Mouse (Mus musculus): ENCODE data around the gene Tsx. TPM values are rescaled to one million over a fixed set of nuclear protein-coding genes. Genes with fewer than 3 reads are reported as not detected.

The Tsx gene
- 0.26 and 0.34 TPM in 2 replicates for polyA plus RNA-seq (2015; fragmentation: Nextera tagmentation; extraction: Ambion mirVana)

- Histone ChIP-seq H3K9ac (no peak within 1 kb of the TSS), H3K4me2 (no peak within 1 kb of the TSS), H3K36me3 (no peaks in the 10 kb centered on the region), H3K4me3 (no peak within 1 kb of the TSS), H3K4me1 (replicated peaks) (no peaks in the 10 kb centered on the region), H3K27ac (replicated peaks) (no peak within 1 kb of the TSS), H3K9me3 (no peaks in the 10 kb centered on the region), H3K27me3 (peaks cover 34% of the 10 kb centered on the region)
- WGBS, result 86% methylated on average over 5 of the region's 5 CpGs
- ATAC-seq (ENCODE audit: low FRiP score, low read depth), result no peak
Measured at GRCm38 (mm10) chrX:103414167-103414566, at the start of gene Tsx. Gene Tsx (plus strand): TSS chrX:103414467.

DNA sequence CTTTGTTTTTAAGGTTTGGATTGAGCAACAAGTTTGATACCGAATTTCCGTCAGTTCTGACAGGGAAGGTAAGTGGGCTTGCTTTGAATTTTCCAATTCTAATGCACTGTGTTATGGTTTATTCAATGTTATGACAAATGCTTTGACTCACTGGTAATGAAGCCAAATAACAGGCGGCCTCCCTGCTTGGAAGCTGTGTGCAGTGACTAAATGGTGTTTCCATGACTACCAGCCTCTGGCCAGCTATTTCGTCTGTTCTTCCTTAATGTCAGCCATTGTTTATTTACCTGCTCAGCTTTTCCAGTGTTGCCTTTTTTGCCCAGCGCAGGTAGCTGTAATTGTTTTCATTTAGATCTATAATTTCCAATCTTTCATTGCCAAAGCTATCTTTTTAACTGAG lies 48.1 kb upstream of the Tsx start:
- WGBS, result 37% methylated on average over 5 of the region's 5 CpGs
- no peaks in the 10 kb centered on the region for H3K36me3 ChIP-seq
- no peak overlapping the region for H3K27ac ChIP-seq (replicated peaks)
- H3K4me2 ChIP-seq, result no peak overlapping the region
- ATAC-seq (ENCODE audit: low FRiP score, low read depth), result peak; percentile 63
- no peaks in the 10 kb centered on the region; the same call in 1 of the 2 replicates for H3K4me1 ChIP-seq (replicated peaks)
- no peak overlapping the region for H3K9ac ChIP-seq
- H3K9me3 ChIP-seq, result no peaks in the 10 kb centered on the region
- H3K4me3 ChIP-seq, result no peak overlapping the region
- peaks cover 22% of the 10 kb centered on the region for H3K27me3 ChIP-seq

- no peaks in the 10 kb centered on the region; the same call in 1 of the 2 replicates for H3K4me1 ChIP-seq (replicated peaks)
- H3K9me3 ChIP-seq, result no peaks in the 10 kb centered on the region
- H3K4me2 ChIP-seq, result no peak overlapping the region
- no peaks in the 10 kb centered on the region for H3K36me3 ChIP-seq
- ATAC-seq (ENCODE audit: low FRiP score, low read depth), result no peak
- H3K4me3 ChIP-seq, result no peak overlapping the region
- H3K27me3 ChIP-seq, result peaks cover 22% of the 10 kb centered on the region
- WGBS, result 46% methylated on average over 3 of the region's 3 CpGs
- no peak overlapping the region for H3K27ac ChIP-seq (replicated peaks)
- H3K9ac ChIP-seq, result no peak overlapping the region
Measured at GRCm38 (mm10) chrX:103368650-103369049, 45.6 kb upstream of the Tsx start.

GRCm38 (mm10) chrX:103371221-103371620 lies 43.0 kb upstream of the Tsx start:
- no peak for ATAC-seq (ENCODE audit: low FRiP score, low read depth)

GRCm38 (mm10) chrX:103371627-103372026 lies 42.6 kb upstream of the Tsx start:
- ATAC-seq (ENCODE audit: low FRiP score, low read depth), result no peak
- no peaks in the 10 kb centered on the region for H3K36me3 ChIP-seq
- H3K9ac ChIP-seq, result no peak overlapping the region
- peaks cover 20% of the 10 kb centered on the region; the same call in 1 of the 2 replicates for H3K27me3 ChIP-seq
- H3K4me2 ChIP-seq, result no peak overlapping the region
- no peaks in the 10 kb centered on the region for H3K9me3 ChIP-seq
- H3K4me3 ChIP-seq, result no peak overlapping the region
- 38% methylated on average over 2 of the region's 2 CpGs for WGBS
- no peak overlapping the region for H3K27ac ChIP-seq (replicated peaks)
- H3K4me1 ChIP-seq (replicated peaks), result no peaks in the 10 kb centered on the region

More at GRCm38 (mm10) chrX:103371221-103371620, 43.0 kb upstream of the Tsx start:
- H3K36me3 ChIP-seq, result no peaks in the 10 kb centered on the region
- peaks cover 21% of the 10 kb centered on the region for H3K27me3 ChIP-seq
- no peak overlapping the region for H3K4me3 ChIP-seq
- H3K27ac ChIP-seq (replicated peaks), result no peak overlapping the region
- H3K9ac ChIP-seq, result no peak overlapping the region
- H3K4me2 ChIP-seq, result no peak overlapping the region
- 64% methylated on average over 2 of the region's 2 CpGs for WGBS
- no peaks in the 10 kb centered on the region for H3K9me3 ChIP-seq
- H3K4me1 ChIP-seq (replicated peaks), result no peaks in the 10 kb centered on the region; the same call in 1 of the 2 replicates

DNA sequence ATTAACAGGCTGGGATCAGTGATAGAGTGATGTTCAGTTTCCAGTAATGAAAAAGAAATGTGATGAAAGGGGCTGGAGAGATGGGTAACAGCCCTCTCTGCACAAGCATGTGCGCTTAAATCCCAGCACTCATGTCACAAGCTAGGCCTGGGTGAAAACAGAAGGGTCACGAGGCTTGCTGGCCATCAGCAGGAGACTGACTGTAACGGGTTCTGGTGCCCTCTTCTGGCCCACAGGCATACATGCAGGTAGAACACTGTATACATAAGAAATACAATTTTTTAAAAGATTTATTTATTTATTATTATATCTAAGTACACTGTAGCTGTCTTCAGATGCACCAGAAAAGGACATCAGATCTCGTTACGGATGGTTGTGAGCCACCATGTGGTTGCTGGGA lies 40.0 kb upstream of the Tsx start:
- no peak overlapping the region for H3K27ac ChIP-seq (replicated peaks)
- ATAC-seq (ENCODE audit: low FRiP score, low read depth), result no peak
- no peaks in the 10 kb centered on the region for H3K36me3 ChIP-seq
- no peaks in the 10 kb centered on the region for H3K4me1 ChIP-seq (replicated peaks)
- H3K4me2 ChIP-seq, result no peak overlapping the region
- 60% methylated on average over 5 of the region's 5 CpGs for WGBS
- no peak overlapping the region for H3K9ac ChIP-seq
- no peak overlapping the region for H3K4me3 ChIP-seq
- peaks cover 11% of the 10 kb centered on the region; the same call in 1 of the 2 replicates for H3K27me3 ChIP-seq
- H3K9me3 ChIP-seq, result no peaks in the 10 kb centered on the region

GRCm38 (mm10) chrX:103384528-103384927 lies 29.7 kb upstream of the Tsx start:
- Histone ChIP-seq H3K4me3 (no peak overlapping the region), H3K36me3 (no peaks in the 10 kb centered on the region), H3K27ac (replicated peaks) (no peak overlapping the region), H3K9ac (no peak overlapping the region), H3K4me2 (no peak overlapping the region), H3K9me3 (no peaks in the 10 kb centered on the region), H3K27me3 (peaks cover 28% of the 10 kb centered on the region), H3K4me1 (replicated peaks) (no peaks in the 10 kb centered on the region)
- 90% methylated on average over 3 of the region's 3 CpGs for WGBS
- ATAC-seq (ENCODE audit: low FRiP score, low read depth), result no peak

DNA sequence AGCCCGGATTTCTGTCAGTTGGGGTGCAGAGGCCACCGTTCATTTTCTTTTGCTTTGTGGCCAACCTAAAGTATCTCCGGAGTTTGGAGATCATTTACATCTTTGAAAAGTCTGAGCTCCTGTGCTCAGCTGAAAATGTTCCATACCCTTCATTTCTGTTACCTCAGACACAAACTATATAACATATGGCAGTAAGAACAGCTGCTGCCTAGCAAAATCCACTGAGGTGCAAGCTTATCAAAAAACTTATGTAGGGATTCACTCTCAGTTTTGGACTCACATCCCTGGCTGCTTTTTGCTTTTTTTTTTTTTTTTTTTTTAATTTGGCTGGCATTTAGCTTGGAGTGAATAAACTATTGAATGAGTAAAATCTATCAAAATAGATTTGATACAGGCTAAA lies 26.1 kb upstream of the Tsx start:
- Histone ChIP-seq H3K4me1 (replicated peaks) (no peaks in the 10 kb centered on the region), H3K4me2 (no peak overlapping the region), H3K4me3 (no peak overlapping the region), H3K36me3 (no peaks in the 10 kb centered on the region), H3K9me3 (no peaks in the 10 kb centered on the region), H3K27ac (replicated peaks) (no peak overlapping the region), H3K9ac (no peak overlapping the region), H3K27me3 (peaks cover 22% of the 10 kb centered on the region)
- ATAC-seq (ENCODE audit: low FRiP score, low read depth), result no peak
- 84% methylated on average over 3 of the region's 3 CpGs for WGBS

DNA sequence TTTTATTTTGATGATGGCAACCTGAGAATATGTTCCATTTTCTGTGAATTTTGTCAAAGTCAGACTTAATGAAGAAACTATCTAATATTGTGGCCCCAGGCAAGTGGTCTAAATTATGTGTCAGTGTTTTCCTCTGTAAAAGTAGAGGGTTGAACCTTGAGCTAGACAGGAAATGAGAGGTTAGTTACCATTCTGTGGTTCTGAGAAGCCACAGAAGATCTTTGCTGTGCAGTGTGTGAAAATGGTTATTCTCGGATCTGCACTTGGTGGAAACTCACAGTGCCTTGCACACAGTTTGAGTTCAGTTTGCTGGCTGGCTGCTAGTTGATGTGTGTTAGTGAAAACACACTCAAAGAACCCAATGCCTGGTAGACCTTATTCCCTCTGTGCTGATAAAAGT lies 20.4 kb upstream of the Tsx start:
- H3K4me1 ChIP-seq (replicated peaks), result no peaks in the 10 kb centered on the region
- ATAC-seq (ENCODE audit: low FRiP score, low read depth), result no peak
- H3K27me3 ChIP-seq, result peaks cover 36% of the 10 kb centered on the region; the same call in 1 of the 2 replicates
- H3K9me3 ChIP-seq, result no peaks in the 10 kb centered on the region
- H3K9ac ChIP-seq, result no peak overlapping the region
- no peak overlapping the region for H3K27ac ChIP-seq (replicated peaks)
- no peak overlapping the region for H3K4me3 ChIP-seq
- 79% methylated on average over 1 of the region's 1 CpGs for WGBS
- no peaks in the 10 kb centered on the region for H3K36me3 ChIP-seq
- no peak overlapping the region for H3K4me2 ChIP-seq

DNA sequence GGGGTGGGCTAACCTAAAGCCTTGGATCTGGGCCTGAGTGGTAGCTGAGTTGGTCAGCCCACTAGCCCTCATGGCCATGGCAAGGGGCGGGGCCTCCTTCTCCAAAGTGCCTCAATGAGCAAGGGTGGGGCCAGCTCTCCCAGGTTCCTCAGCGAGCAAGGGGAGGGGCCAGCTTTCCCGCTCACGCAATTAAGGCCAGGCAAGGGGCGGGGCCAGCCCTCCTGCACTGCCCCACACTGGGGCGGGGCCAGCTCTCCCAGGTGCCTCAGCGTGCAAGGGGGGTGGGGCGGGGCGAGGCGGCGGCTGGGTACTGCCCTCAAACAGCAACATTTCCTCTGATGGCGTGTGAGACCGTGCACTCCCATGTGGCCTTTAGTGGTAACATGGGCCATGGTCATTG lies 9.2 kb upstream of the Tsx start:
- Histone ChIP-seq H3K4me1 (replicated peaks) (no peaks in the 10 kb centered on the region), H3K9me3 (no peaks in the 10 kb centered on the region), H3K36me3 (no peaks in the 10 kb centered on the region), H3K4me3 (no peak overlapping the region), H3K27ac (replicated peaks) (no peak overlapping the region), H3K4me2 (no peak overlapping the region), H3K9ac (no peak overlapping the region), H3K27me3 (peaks cover 33% of the 10 kb centered on the region; the same call in 1 of the 2 replicates)
- WGBS, result 37% methylated on average over 11 of the region's 13 CpGs
- no peak for ATAC-seq (ENCODE audit: low FRiP score, low read depth)

DNA sequence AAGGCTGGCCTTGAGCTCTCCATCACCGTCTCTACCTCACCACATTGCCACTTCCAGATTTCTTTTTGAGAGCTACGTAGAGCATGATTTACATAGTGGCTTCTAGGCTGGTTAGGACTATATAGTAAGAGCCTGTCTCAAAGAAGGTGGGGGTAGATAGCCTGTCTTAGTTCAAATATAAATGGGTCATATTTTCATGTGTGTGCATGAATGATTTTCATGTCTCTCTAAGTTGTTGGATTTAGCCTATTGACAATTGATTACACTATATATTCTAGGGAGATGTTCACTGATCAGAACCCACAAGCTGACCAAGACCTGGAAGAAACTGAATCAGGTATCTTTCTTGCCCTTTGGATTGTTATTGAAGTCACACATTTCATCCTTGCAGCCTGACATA lies 7.4 kb downstream of the Tsx start, which contains the start of gene Gm26992:
Gm26992 (plus strand) TSS at position 301 of the 400 bp plus-strand sequence.
- Histone ChIP-seq H3K27me3 (peaks cover 23% of the 10 kb centered on the region), H3K4me2 (no peak within 1 kb of the TSS), H3K9me3 (no peaks in the 10 kb centered on the region), H3K9ac (no peak within 1 kb of the TSS), H3K27ac (replicated peaks) (no peak within 1 kb of the TSS), H3K4me1 (replicated peaks) (no peaks in the 10 kb centered on the region), H3K4me3 (no peak within 1 kb of the TSS), H3K36me3 (no peaks in the 10 kb centered on the region)
- WGBS, result 94% methylated on average over 2 of the region's 2 CpGs
- ATAC-seq (ENCODE audit: low FRiP score, low read depth), result no peak

DNA sequence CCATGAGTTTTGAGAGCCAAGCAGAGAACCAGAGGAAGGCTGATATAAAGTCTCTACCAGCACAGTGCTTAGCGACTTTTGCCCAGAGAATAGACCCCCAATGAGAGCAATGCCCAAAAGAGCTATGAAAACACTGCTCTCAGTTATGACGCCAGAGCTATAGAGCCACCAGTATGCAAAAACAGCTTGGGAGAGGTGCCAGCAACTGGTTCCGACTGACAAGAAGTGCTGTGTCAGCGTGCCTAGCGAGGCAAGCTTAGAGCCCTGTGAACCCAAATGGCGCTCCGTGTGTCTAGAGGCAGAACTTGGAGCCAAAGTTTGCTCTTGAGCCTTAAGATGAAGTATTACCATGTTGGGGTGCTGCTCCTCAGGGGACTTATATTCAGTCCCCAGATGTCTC lies 13.4 kb downstream of the Tsx start:
- no peak overlapping the region for H3K27ac ChIP-seq (replicated peaks)
- H3K9me3 ChIP-seq, result no peaks in the 10 kb centered on the region
- H3K4me2 ChIP-seq, result no peak overlapping the region
- no peak overlapping the region for H3K9ac ChIP-seq
- ATAC-seq (ENCODE audit: low FRiP score, low read depth), result no peak
- no peaks in the 10 kb centered on the region for H3K4me1 ChIP-seq (replicated peaks)
- no peaks in the 10 kb centered on the region for H3K36me3 ChIP-seq
- H3K27me3 ChIP-seq, result peaks cover 25% of the 10 kb centered on the region; the same call in 1 of the 2 replicates
- H3K4me3 ChIP-seq, result no peak overlapping the region
- 82% methylated on average over 7 of the region's 7 CpGs for WGBS

DNA sequence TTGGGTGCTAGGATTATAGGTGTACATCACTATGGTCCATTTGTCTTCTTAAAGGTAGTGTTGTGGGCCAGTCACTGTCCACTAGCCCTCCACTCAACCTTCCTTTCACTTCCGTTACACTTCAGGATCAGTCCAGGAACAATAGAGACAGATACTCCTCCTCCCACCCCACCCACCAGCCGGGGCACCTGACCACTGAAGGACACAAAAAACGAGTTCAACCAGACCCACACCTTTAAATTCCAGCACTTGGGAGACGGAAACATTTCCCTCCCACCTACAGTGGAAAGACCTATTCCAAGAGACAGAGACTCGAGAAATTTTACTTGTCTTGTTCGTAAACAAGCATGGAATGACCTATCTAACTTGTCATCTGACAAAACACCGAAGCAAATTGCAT lies 18.0 kb downstream of the Tsx start:
- Histone ChIP-seq H3K27ac (replicated peaks) (no peak overlapping the region), H3K36me3 (no peaks in the 10 kb centered on the region), H3K4me3 (no peak overlapping the region), H3K9ac (no peak overlapping the region), H3K9me3 (no peaks in the 10 kb centered on the region), H3K4me1 (replicated peaks) (no peaks in the 10 kb centered on the region), H3K4me2 (no peak overlapping the region), H3K27me3 (peaks cover 22% of the 10 kb centered on the region; the same call in 1 of the 2 replicates)
- 80% methylated on average over 7 of the region's 7 CpGs for WGBS
- ATAC-seq (ENCODE audit: low FRiP score, low read depth), result no peak

Data from hindbrain, embryonic 15.5 days (tissue).